12 mouse cellular contexts compared by ENCODE assay signal in genomic region chr9:66988198-66988887, GRCm38 (mm10). TPM values are rescaled to one million over a fixed set of nuclear protein-coding genes. Genes with fewer than 3 reads are reported as not detected.
A peak's percentile ranks its signal among the peaks of the same experiment; 100 is the strongest.
DNase-seq lines count a peak whose midpoint lies in the region; ATAC-seq lines count a peak whose summit lies in the region.
"Had no signal": no experiment of that assay in that cellular context is flagged by ENCODE, and none has a peak within 500 bp of the region (broad histone marks: within the 10 kb centered on the region; RNA-seq: fewer than 3 reads in every experiment).

No protein-coding gene starts in this region.

- peak; percentile 27 for ATAC-seq in lung, embryonic 16.5 days (ENCODE audit: low read depth)
- no peak for ATAC-seq in limb, embryonic 12.5 days (ENCODE audit: insufficient number of reproducible peaks, insufficient read depth, low FRiP score, low TSS enrichment, low read depth)
- ATAC-seq in stomach, embryonic 14.5 days (ENCODE audit: insufficient number of reproducible peaks, insufficient read depth, low FRiP score, low read depth), result peak; percentile 56
- ATAC-seq in hindbrain, embryonic 11.5 days (ENCODE audit: low FRiP score), result no peak
- ATAC-seq: forebrain, embryonic 13.5 days; hindbrain, postnatal 0 days had no signal

- WGBS in heart, embryonic 10.5 days, result 59% methylated on average over 11 of the region's 11 CpGs
- WGBS in lung, embryonic 16.5 days, result 31% methylated on average over 11 of the region's 11 CpGs
- 59% methylated on average over 11 of the region's 11 CpGs for WGBS in limb, embryonic 12.5 days
- WGBS in stomach, embryonic 14.5 days, result 38% methylated on average over 11 of the region's 11 CpGs
- WGBS in hindbrain, embryonic 11.5 days, result 69% methylated on average over 11 of the region's 11 CpGs

- H3K27ac ChIP-seq in heart, embryonic 10.5 days, result peak overlapping the region; percentile 63; the same call in 1 of the 2 replicates
- peak overlapping the region; percentile 96 for H3K27ac ChIP-seq in lung, embryonic 16.5 days (ENCODE audit: low read length)
- peak overlapping the region; percentile 47; the same call in 1 of the 2 replicates for H3K27ac ChIP-seq in limb, embryonic 12.5 days
- peak overlapping the region; percentile 96 for H3K27ac ChIP-seq in stomach, embryonic 14.5 days (ENCODE audit: low read length)
- no peak overlapping the region for H3K27ac ChIP-seq in hindbrain, embryonic 11.5 days (ENCODE audit: low read depth, low read length)
- H3K27ac ChIP-seq: forebrain, embryonic 13.5 days; hindbrain, postnatal 0 days; neural tube, embryonic 12.5 days had no signal

- peaks cover 38% of the 10 kb centered on the region for H3K4me1 ChIP-seq in heart, embryonic 10.5 days
- H3K4me1 ChIP-seq in lung, embryonic 16.5 days (replicated peaks; ENCODE audit: control insufficient read depth, insufficient read depth, low read length), result peaks cover 42% of the 10 kb centered on the region
- peaks cover 24% of the 10 kb centered on the region for H3K4me1 ChIP-seq in limb, embryonic 12.5 days (replicated peaks)
- peaks cover 28% of the 10 kb centered on the region for H3K4me1 ChIP-seq in stomach, embryonic 14.5 days (ENCODE audit: control insufficient read depth, insufficient read depth, low read length)
- no peaks in the 10 kb centered on the region for H3K4me1 ChIP-seq in hindbrain, embryonic 11.5 days (replicated peaks; ENCODE audit: control insufficient read depth, insufficient read depth, low read length)
- H3K4me1 ChIP-seq: forebrain, embryonic 13.5 days had no signal

- no peak overlapping the region for H3K4me2 ChIP-seq in lung, embryonic 16.5 days (ENCODE audit: low read depth, low read length)
- no peak overlapping the region for H3K4me2 ChIP-seq in limb, embryonic 12.5 days
- H3K4me2 ChIP-seq in stomach, embryonic 14.5 days (replicated peaks; ENCODE audit: low read depth, low read length), result no peak overlapping the region
- H3K4me2 ChIP-seq in hindbrain, embryonic 11.5 days (replicated peaks; ENCODE audit: low read depth, low read length), result no peak overlapping the region
- H3K4me2 ChIP-seq: forebrain, embryonic 13.5 days; neural tube, embryonic 12.5 days had no signal

- no peak overlapping the region for H3K4me3 ChIP-seq in heart, embryonic 10.5 days
- H3K4me3 ChIP-seq in lung, embryonic 16.5 days (ENCODE audit: low read length), result no peak overlapping the region
- no peak overlapping the region for H3K4me3 ChIP-seq in limb, embryonic 12.5 days (replicated peaks)
- H3K4me3 ChIP-seq in stomach, embryonic 14.5 days (ENCODE audit: low read depth, low read length), result no peak overlapping the region
- no peak overlapping the region for H3K4me3 ChIP-seq in hindbrain, embryonic 11.5 days (ENCODE audit: low read depth, low read length)
- H3K4me3 ChIP-seq: forebrain, embryonic 13.5 days; neural tube, embryonic 12.5 days had no signal

- no peaks in the 10 kb centered on the region for H3K9me3 ChIP-seq in heart, embryonic 10.5 days
- no peaks in the 10 kb centered on the region for H3K9me3 ChIP-seq in lung, embryonic 16.5 days (ENCODE audit: control insufficient read depth, low read length)
- 0 out of 2 replicates have a peak, but pooled peaks cover 5% of the 10 kb centered on the region for H3K9me3 ChIP-seq in limb, embryonic 12.5 days
- no peaks in the 10 kb centered on the region for H3K9me3 ChIP-seq in stomach, embryonic 14.5 days (ENCODE audit: control insufficient read depth, low read depth, low read length)
- no peaks in the 10 kb centered on the region for H3K9me3 ChIP-seq in hindbrain, embryonic 11.5 days (ENCODE audit: control insufficient read depth, low read length)
- H3K9me3 ChIP-seq: forebrain, embryonic 13.5 days; neural tube, embryonic 12.5 days had no signal

- H3K9ac ChIP-seq in lung, embryonic 16.5 days (ENCODE audit: low read length), result peak overlapping the region; percentile 45
- no peak overlapping the region for H3K9ac ChIP-seq in limb, embryonic 12.5 days (replicated peaks)
- no peak overlapping the region for H3K9ac ChIP-seq in stomach, embryonic 14.5 days (replicated peaks; ENCODE audit: low read depth, low read length)
- H3K9ac ChIP-seq in hindbrain, embryonic 11.5 days (ENCODE audit: low read depth, low read length), result no peak overlapping the region
- H3K9ac ChIP-seq: forebrain, embryonic 13.5 days; neural tube, embryonic 12.5 days had no signal

- no peak for DNase-seq in heart, embryonic 10.5 days (ENCODE audit: low spot score)
- no peak for DNase-seq in heart, adult 9 months (ENCODE audit: low spot score in 2 of 2)
- DNase-seq in lung, postnatal 14 days, result no peak
- no peak for DNase-seq in hindbrain, embryonic 11.5 days (ENCODE audit: low spot score)
- no peak for DNase-seq in cerebellum, adult 8-10 months
- DNase-seq: cerebellum, adult 11-12 months had no signal

- no peaks in the 10 kb centered on the region for H3K36me3 ChIP-seq in heart, embryonic 10.5 days
- no peaks in the 10 kb centered on the region for H3K36me3 ChIP-seq in lung, embryonic 16.5 days (ENCODE audit: control insufficient read depth, insufficient read depth, low read length)
- H3K36me3 ChIP-seq in limb, embryonic 12.5 days, result no peaks in the 10 kb centered on the region
- H3K36me3 ChIP-seq in stomach, embryonic 14.5 days (ENCODE audit: control insufficient read depth, insufficient read depth, low read length), result no peaks in the 10 kb centered on the region
- H3K36me3 ChIP-seq in hindbrain, embryonic 11.5 days (ENCODE audit: control insufficient read depth, insufficient read depth, low read length), result no peaks in the 10 kb centered on the region
- H3K36me3 ChIP-seq: neural tube, embryonic 12.5 days had no signal

- H3K27me3 ChIP-seq in heart, embryonic 10.5 days (ENCODE audit: insufficient read depth, poor library complexity, severe bottlenecking), result no peaks in the 10 kb centered on the region
- no peaks in the 10 kb centered on the region for H3K27me3 ChIP-seq in lung, embryonic 16.5 days (ENCODE audit: control insufficient read depth, insufficient read depth, low read depth, low read length)
- H3K27me3 ChIP-seq in limb, embryonic 12.5 days, result no peaks in the 10 kb centered on the region
- H3K27me3 ChIP-seq in stomach, embryonic 14.5 days (ENCODE audit: control insufficient read depth, insufficient read depth, low read length), result no peaks in the 10 kb centered on the region
- H3K27me3 ChIP-seq in hindbrain, embryonic 11.5 days (ENCODE audit: control insufficient read depth, insufficient read depth, low read length), result no peaks in the 10 kb centered on the region
- H3K27me3 ChIP-seq: forebrain, embryonic 13.5 days; neural tube, embryonic 12.5 days had no signal

RNA-seq across cellular contexts. Expression of gene Lactb, which starts 13.1 kb away (rescaled TPM):
- polyA plus RNA-seq in heart, embryonic 10.5 days (2016; fragmentation: Nextera tagmentation; extraction: Ambion mirVana), result 10.1 and 11.4 TPM in 2 replicates
- 6.0 and 7.0 TPM in 2 replicates for polyA plus RNA-seq in lung, embryonic 16.5 days (2015; fragmentation: Nextera tagmentation; extraction: Ambion mirVana)
- polyA plus RNA-seq in limb, embryonic 12.5 days (2016; fragmentation: Nextera tagmentation; extraction: Ambion mirVana), result 7.4 and 8.2 TPM in 2 replicates
- polyA plus RNA-seq in stomach, embryonic 14.5 days (2014; fragmentation: Nextera tagmentation; extraction: Ambion mirVana), result 11.7 and 12.4 TPM in 2 replicates
- 11.2 and 12.0 TPM in 2 replicates for polyA plus RNA-seq in hindbrain, embryonic 11.5 days (2014; fragmentation: Nextera tagmentation; extraction: Ambion mirVana)

RNA-seq across cellular contexts. Expression of gene Rps27l, which starts 42.5 kb away (rescaled TPM):
- 626 and 705 TPM in 2 replicates for polyA plus RNA-seq in heart, embryonic 10.5 days (2016; fragmentation: Nextera tagmentation; extraction: Ambion mirVana)
- polyA plus RNA-seq in lung, embryonic 16.5 days (2015; fragmentation: Nextera tagmentation; extraction: Ambion mirVana), result 612 and 687 TPM in 2 replicates
- polyA plus RNA-seq in limb, embryonic 12.5 days (2016; fragmentation: Nextera tagmentation; extraction: Ambion mirVana), result 723 and 758 TPM in 2 replicates
- 688 and 708 TPM in 2 replicates for polyA plus RNA-seq in stomach, embryonic 14.5 days (2014; fragmentation: Nextera tagmentation; extraction: Ambion mirVana)
- 603 TPM in 2 replicates for polyA plus RNA-seq in hindbrain, embryonic 11.5 days (2014; fragmentation: Nextera tagmentation; extraction: Ambion mirVana)

Comparison
In these comparisons a context has a peak if more than half of its experiments do, and no peak if none do; other contexts are left out.
1. ATAC-seq: peak in lung, embryonic 16.5 days (single experiment) and stomach, embryonic 14.5 days (single experiment); none in limb, embryonic 12.5 days (single experiment) and hindbrain, embryonic 11.5 days (single experiment).